Mouse (Mus musculus): ENCODE data around the gene Akt1.

- TF ChIP-seq CTCF (IDR thresholded peaks at IDR 0.05; ENCODE audit: low read depth, low read length) (no peak), POLR2A (IDR thresholded peaks at IDR 0.05; ENCODE audit: insufficient read depth, low read length) (no peak), EP300 (IDR thresholded peaks at IDR 0.05; ENCODE audit: insufficient read depth, low read depth, low read length) (no peak)
Measured at GRCm38 (mm10) chr12:112643126-112643525, 31.6 kb downstream of the Akt1 start.

All from ES-Bruce4 (cell line).